Mouse (Mus musculus) C2C12 (cell line): ENCODE results near the gene Lep.

Experiments used
- CEBPB ChIP-seq: IDR thresholded peaks from one replicate; pipeline ENCODE4 v1.6.1; 2011; ENCODE audit warnings: low read depth, mild to moderate bottlenecking, control low read depth, moderate library complexity
- CTCF ChIP-seq: IDR thresholded peaks from one replicate; pipeline ENCODE4 v1.5.1; 2011; ENCODE audit not compliant: control insufficient read depth, insufficient read depth, insufficient read length
- FOSL1 ChIP-seq: IDR thresholded peaks from one replicate; pipeline ENCODE4 v1.8.0; 2011; ENCODE audit warnings: mild to moderate bottlenecking, low read length; ENCODE audit not compliant: poor library complexity, insufficient read depth, severe bottlenecking
- MAX ChIP-seq: IDR thresholded peaks from one replicate; pipeline ENCODE4 v1.6.1; 2011; ENCODE audit warnings: mild to moderate bottlenecking, control low read depth
- MYOD1 ChIP-seq: IDR thresholded peaks from one replicate; pipeline ENCODE4 v1.6.1; 2011; ENCODE audit warnings: low read depth; ENCODE audit not compliant: control insufficient read depth, insufficient read length
- MYOG ChIP-seq: IDR thresholded peaks from one replicate; pipeline ENCODE4 v1.6.1; 2011; ENCODE audit not compliant: control insufficient read depth, insufficient read length; ENCODE audit errors: extremely low read depth
- USF1 ChIP-seq: IDR thresholded peaks from one replicate; pipeline ENCODE4 v1.6.1; 2011; ENCODE audit warnings: low read depth, mild to moderate bottlenecking, control low read depth, moderate library complexity

- TF ChIP-seq CTCF (no peak), MYOD1 (no peak), CEBPB (no peak), MYOG (no peak), MAX (no peak), USF1 (no peak), FOSL1 (no peak)
Observed at GRCm38 (mm10) chr6:29079291-29079690, 19.3 kb downstream of the Lep start.
